Mouse (Mus musculus) liver, embryonic 14.5 days (tissue): ENCODE data around the gene Usf3.

ENCODE experiments used
- CTCF ChIP-seq: IDR thresholded peaks from 2 replicates; pipeline ENCODE4 v1.5.1; 2016; ENCODE audit warnings: antibody characterized with exemption, low read depth, control low read depth
- EP300 ChIP-seq: IDR thresholded peaks from 2 replicates; pipeline ENCODE4 v1.6.1; 2016; ENCODE audit warnings: antibody characterized with exemption, low read depth

- TF ChIP-seq CTCF (no peak), EP300 (no peak)
These were observed 13.7 kb upstream of the Usf3 start for GRCm38 (mm10) chr16:44159325-44159724.
